Mouse (Mus musculus) heart, adult 8-10 months (tissue): ENCODE measurements around the gene Med26. TPM values are rescaled to one million over a fixed set of nuclear protein-coding genes. Genes with fewer than 3 reads are reported as not detected.

ENCODE experiments used
- DNase-seq: peaks from one replicate; pipeline ENCODE4 v3.0.0; 2022; ENCODE audit warnings: low spot score
- total RNA-seq, 4 experiments: library from RNA; stranded (reverse); gene quantifications; 2 replicates each; pipeline ENCODE4 v1.2.4; 2022

Med26 gene
- total RNA-seq, 4 experiments from 2014 or later: 6.3 to 8.5 (median 7.6) TPM

GRCm38 (mm10) chr8:72548644-72549313 is 709 bp upstream of the Med26 start:
- DNase-seq: peak; percentile 9

DNA sequence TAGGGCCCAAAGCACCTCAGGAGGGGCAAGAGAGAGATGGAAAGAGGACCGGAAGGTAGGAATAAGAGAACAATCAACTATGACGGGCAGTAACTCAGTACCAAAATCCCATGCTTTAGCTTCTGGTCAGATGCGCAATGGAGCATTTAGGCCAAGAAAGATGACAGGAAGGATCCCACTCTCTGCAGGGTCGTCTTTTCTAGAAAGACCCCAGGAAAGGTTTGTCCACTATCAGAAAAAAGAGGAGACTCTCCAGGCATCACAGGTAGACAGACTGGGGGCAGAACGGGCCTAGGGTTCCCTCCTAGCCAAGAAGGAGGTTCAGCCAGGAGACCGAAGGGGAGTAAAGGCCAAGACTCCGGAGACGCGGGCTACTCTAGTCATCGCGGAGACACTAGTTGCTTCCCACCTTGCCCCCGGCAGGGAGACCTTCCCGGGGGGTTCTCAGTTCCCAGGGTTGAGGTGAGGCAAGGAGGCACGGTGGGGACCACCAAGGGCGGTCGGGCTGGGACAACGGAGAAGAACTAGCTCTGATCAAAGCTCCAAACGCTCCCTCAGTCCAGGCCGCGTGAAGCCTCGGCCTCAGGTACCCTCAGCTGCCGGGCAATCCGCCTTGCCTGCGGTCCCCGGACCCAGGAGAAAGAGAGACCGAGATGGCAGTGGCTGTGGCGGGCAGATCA is 808 bp downstream of the Med26 start:
- peak; percentile 5 for DNase-seq

DNA sequence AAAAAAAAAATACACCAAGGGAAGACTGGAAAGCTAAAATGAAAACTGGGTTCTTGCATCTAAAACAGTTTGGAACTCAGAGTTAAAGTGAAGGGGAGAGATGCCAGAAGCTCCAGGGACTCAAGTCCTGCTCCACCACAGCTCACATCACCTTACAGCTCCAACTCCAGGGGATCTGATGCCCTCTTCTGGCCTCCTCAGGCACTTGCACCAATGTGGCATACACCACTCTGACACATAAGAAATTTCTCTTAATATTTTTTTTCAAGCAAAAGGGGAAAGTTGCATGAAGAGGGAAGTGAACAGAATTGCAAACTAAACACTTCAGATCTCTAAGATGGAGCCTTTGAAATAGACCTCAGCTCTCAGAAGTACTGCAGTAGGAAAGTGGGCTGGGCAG is 8.8 kb downstream of the Med26 start:
- no peak for DNase-seq

DNA sequence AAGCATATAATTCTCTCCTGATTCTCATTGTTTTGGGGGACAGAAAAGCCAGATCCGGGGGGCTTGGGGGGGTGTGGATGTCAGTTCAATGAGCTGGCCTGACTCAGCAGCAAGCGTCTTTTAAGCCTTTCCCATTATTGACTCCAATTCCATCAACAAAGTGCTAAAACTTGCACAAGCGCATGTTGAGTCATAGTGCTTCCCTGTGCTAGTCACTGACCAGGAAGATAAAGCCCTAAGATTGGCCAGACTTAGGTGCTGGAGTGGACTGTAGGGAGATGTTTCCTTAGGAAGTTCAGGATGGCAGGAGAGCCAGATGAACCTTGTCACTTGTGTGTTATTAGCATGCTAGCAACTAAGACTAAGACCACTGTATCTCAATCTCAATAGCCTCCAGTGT is 13.2 kb downstream of the Med26 start:
- DNase-seq: no peak

- DNase-seq: no peak
Measured at GRCm38 (mm10) chr8:72532103-72532502, 16.0 kb downstream of the Med26 start.

GRCm38 (mm10) chr8:72521888-72522287 is 26.2 kb downstream of the Med26 start:
- DNase-seq: no peak

GRCm38 (mm10) chr8:72517421-72517988 is 30.6 kb downstream of the Med26 start:
- no peak for DNase-seq

DNA sequence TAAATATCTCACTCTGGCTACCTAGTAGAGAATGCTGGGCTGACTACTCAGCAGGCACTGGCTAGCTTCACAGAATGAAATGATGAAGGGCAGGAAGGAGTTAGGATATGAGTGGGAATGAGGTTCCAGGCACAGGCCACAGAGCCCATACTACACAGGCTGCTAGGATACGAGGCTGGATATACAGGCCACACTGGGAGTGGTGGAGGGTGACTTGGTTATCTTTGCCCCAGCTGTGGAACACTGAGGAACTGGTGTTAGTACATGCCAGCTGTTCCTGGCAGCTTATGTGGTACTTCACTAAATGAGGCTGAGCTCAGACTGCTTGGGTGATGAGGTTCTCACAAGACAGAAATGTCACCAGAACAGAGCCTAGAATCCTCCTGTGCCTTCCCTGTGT is 34.9 kb downstream of the Med26 start:
- no peak for DNase-seq

- DNase-seq: no peak
Measured at GRCm38 (mm10) chr8:72512648-72513047, 35.4 kb downstream of the Med26 start.

- no peak for DNase-seq
Measured at GRCm38 (mm10) chr8:72507505-72507904, 40.6 kb downstream of the Med26 start.

- DNase-seq: no peak
Measured at GRCm38 (mm10) chr8:72504637-72505314, 43.3 kb downstream of the Med26 start.

DNA sequence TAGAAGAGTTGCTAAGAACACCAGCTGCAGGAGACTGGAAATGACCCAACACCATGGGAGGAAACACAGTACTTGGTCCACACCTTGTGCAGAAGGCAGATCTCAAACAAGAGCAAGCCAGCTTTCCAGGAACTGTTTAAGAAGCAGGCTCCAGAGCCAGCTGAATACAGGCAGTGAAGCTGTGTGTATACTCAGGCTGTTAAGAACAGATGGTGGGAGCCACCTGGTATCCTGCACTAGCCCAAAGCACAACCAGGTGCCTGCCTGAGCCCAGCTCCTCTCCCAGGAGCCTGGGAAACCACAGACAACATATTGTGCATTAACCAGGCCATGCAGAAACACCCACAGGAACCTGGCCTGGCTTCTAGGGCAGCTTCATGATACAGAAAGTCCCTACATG is 43.9 kb downstream of the Med26 start:
- DNase-seq: no peak

- DNase-seq: peak; percentile 63
Measured at GRCm38 (mm10) chr8:72500521-72500931, 47.5 kb downstream of the Med26 start.

DNA sequence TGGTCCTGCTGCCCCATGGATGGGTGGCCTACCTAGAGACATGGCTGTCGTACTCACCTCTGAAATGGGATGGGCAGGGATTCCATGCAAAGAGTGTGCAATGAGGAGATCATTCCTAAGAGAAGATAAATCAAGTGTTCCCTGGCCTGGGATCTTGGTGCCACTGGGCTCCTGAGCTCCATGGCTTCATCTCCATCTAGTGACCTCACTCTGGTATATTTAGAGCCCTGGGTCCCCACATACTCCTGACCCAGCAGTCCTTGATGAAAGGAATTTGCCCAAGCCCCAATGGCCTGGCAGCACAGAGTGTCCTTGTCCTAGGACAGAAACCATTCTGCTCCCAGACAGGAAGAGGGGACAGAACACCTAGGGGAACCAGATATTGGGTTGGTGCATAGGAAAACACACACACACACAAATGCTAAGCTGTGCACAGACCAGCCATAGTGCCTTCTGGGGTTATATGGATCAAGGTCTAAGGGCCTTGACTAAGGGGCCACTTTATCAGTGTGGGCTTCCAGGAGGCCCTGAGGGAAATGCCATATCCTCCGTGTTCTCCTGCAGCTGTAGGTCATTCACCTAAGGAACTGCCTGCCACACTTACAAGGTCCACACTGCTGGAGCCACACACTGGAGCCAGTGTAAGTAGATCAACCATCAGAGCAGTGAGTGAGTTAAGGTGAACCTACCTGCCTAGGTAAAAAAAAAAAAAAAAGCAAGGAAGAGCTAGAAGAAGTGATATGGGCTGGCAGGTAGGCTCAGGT is 48.4 kb downstream of the Med26 start:
- DNase-seq: peak; percentile 78

GRCm38 (mm10) chr8:72498527-72498926 is 49.5 kb downstream of the Med26 start:
- DNase-seq: no peak

DNA sequence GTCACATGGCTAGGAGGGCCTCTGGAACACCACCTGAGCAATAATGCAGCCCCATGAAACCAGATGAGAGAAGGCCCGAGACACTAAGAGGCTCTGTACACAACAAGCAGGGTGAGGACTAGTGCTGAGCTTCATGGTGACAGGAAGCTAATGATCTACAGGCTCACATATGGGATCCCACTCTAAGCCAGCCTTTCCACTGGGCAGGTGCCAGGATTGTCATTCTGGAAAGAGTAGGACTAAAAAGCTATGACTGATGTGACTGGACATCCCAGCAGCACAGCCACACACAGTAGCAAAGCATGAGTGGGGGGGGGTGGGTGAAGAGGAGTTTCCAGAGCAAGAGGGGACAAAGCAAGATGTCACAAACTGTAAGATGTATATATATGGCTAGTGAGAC is 50.2 kb downstream of the Med26 start:
- no peak for DNase-seq

- DNase-seq: no peak
Measured at GRCm38 (mm10) chr8:72496217-72496616, 51.9 kb downstream of the Med26 start.

GRCm38 (mm10) chr8:72495411-72496111 is 52.5 kb downstream of the Med26 start:
- DNase-seq: no peak

DNA sequence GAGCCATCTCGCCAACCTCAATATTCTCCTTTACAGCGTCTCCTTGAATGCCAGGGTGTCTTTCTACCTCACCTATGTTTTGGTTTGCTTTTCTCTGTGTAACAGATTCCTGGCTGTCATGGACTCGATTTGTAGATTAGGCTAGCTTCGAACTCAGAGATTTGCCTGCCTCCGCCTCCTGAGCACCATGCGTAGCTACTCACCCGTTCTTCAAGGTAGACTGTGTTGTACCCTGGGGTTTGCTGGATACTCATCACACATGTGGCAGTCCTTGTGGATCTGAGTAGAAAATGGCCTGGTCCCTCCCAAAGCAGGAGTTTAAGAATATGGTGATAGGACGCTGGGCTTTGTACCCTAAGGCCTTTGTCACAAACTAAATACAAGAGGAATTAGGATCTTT is 54.7 kb downstream of the Med26 start:
- DNase-seq: no peak

- peak; percentile 98 for DNase-seq
Measured at GRCm38 (mm10) chr8:72492622-72493081, 55.4 kb downstream of the Med26 start.
